Mouse (Mus musculus) liver, embryonic 14.5 days (tissue): Measurements from ENCODE around the gene Tmeff1. TPM values are rescaled to one million over a fixed set of nuclear protein-coding genes. Genes with fewer than 3 reads are reported as not detected.

ENCODE experiments used
- ATAC-seq: fragments of 200-750 bp; cut with Nextera tagmentation; 2 replicates; pipeline ENCODE4 v1.8.0; 2017; ENCODE audit warnings: moderate number of reproducible peaks, mild to moderate bottlenecking, moderate library complexity; ENCODE audit not compliant: insufficient read depth
- DNase-seq, 3 experiments: peaks; one replicate each; pipeline ENCODE4 v3.0.0-alpha.2; 2012 to 2013; ENCODE audit warnings: low read depth in 3 of 3, low spot score in 3 of 3
- H3K27ac ChIP-seq: fragments of 300-500 bp; sonication (generic); 2 replicates; pipeline ENCODE4 v1.5.1; 2014; ENCODE audit warnings: moderate library complexity, mild to moderate bottlenecking, control low read depth, inconsistent platforms
- H3K27me3 ChIP-seq: fragments of 300-500 bp; sonication (generic); 2 replicates; pipeline ENCODE4 v1.6.1; 2014; ENCODE audit warnings: mild to moderate bottlenecking, low read length, moderate library complexity; ENCODE audit not compliant: control insufficient read depth, insufficient read depth
- H3K36me3 ChIP-seq: fragments of 300-500 bp; sonication (generic); replicated peaks from 2 replicates; pipeline ENCODE4 v1.6.1; 2014; ENCODE audit warnings: low read depth; ENCODE audit not compliant: control insufficient read depth, insufficient read depth
- H3K4me1 ChIP-seq, 2 experiments: fragments of 200-500 bp in 1 of 2; fragments of 300-500 bp in 1 of 2; sonication (generic) in 1 of 2; replicated peaks; 2 replicates each; pipeline ENCODE4 v1.6.1; 2012 to 2014; ENCODE audit warnings: antibody characterized with exemption in 1 of 2, inconsistent platforms in 1 of 2, low read length in 1 of 2; ENCODE audit not compliant: control insufficient read depth in 2 of 2, insufficient read depth in 2 of 2
- H3K4me2 ChIP-seq: fragments of 300-500 bp; sonication (generic); 2 replicates; pipeline ENCODE4 v1.6.1; 2014; ENCODE audit warnings: low read depth, mild to moderate bottlenecking, control low read depth, moderate library complexity
- H3K4me3 ChIP-seq, 2 experiments: fragments of 200-500 bp in 1 of 2; fragments of 300-500 bp in 1 of 2; sonication (generic) in 1 of 2; 2 replicates each; pipeline ENCODE4 v1.5.1; 2012 to 2014; ENCODE audit warnings: low read depth in 2 of 2, low read length in 2 of 2, mild to moderate bottlenecking in 2 of 2, control low read depth in 1 of 2, inconsistent platforms in 1 of 2, moderate library complexity in 1 of 2; ENCODE audit not compliant: insufficient read depth in 1 of 2
- H3K9ac ChIP-seq: fragments of 300-500 bp; sonication (generic); replicated peaks from 2 replicates; pipeline ENCODE4 v1.6.1; 2014; ENCODE audit warnings: mild to moderate bottlenecking, control low read depth, moderate library complexity
- H3K9me3 ChIP-seq: fragments of 300-500 bp; sonication (generic); 2 replicates; pipeline ENCODE4 v1.6.1; 2016; ENCODE audit warnings: low read length, mixed read lengths; ENCODE audit not compliant: control insufficient read depth
- CTCF ChIP-seq: IDR thresholded peaks from 2 replicates; pipeline ENCODE4 v1.5.1; 2016; ENCODE audit warnings: antibody characterized with exemption, low read depth, control low read depth
- EP300 ChIP-seq: IDR thresholded peaks from 2 replicates; pipeline ENCODE4 v1.6.1; 2016; ENCODE audit warnings: antibody characterized with exemption, low read depth
- WGBS: fragments of 180-500 bp; shearing (Covaris S2); extraction: QIAGEN DNeasy Blood & Tissue Kit; methylation state at CpG from one replicate; pipeline ENCODE4 v1.1.7; 2014; ENCODE audit not compliant: insufficient replicate concordance; 5-methylcytosine and 5-hydroxymethylcytosine counted together
- polyA plus RNA-seq, 2 experiments: library from polyadenylated mRNA; depleted of rRNA in 1 of 2; stranded (reverse) in 1 of 2; unstranded in 1 of 2; fragments of >200 nt; fragmentation: Nextera tagmentation in 1 of 2; extraction: Ambion mirVana in 1 of 2; gene quantifications; 2 replicates each; pipeline versions ENCODE4 v1.2.1 to v1.2.3; 2012 to 2014

The Tmeff1 gene
- polyA plus RNA-seq, 2 experiments, result 1.4 to 1.5 TPM

DNA sequence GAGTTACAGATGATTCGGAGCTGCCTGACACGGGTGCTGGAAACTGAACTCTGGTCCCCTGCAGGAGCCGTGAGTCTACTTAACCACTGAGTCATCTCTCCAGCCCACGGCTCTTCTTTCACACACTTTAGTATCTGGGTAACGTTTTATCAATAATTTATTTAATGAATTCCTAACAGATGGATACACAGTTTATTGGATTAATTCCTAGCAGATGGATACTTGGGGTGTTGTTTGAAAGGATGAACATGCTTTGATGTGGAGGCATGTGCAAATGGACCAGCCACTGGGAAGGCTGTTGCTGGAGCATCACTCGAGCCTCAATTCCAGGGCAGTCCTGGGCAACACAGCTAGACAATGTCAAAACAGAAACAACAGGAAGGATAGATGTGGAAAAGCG lies 11.1 kb downstream of the Tmeff1 start:
- H3K27ac ChIP-seq, result no peak overlapping the region
- ATAC-seq (no peak), DNase-seq (no peak)
- H3K4me1 ChIP-seq, result no peaks in the 10 kb centered on the region
- 71% methylated on average over 7 of the region's 7 CpGs for WGBS
- H3K9me3 ChIP-seq, result no peaks in the 10 kb centered on the region
- no peak overlapping the region for H3K4me3 ChIP-seq
- no peaks in the 10 kb centered on the region for H3K27me3 ChIP-seq
- TF ChIP-seq CTCF, result no peak
- TF ChIP-seq EP300, result no peak
- H3K9ac ChIP-seq, result no peak overlapping the region
- no peaks in the 10 kb centered on the region for H3K36me3 ChIP-seq
- no peak overlapping the region for H3K4me2 ChIP-seq

DNA sequence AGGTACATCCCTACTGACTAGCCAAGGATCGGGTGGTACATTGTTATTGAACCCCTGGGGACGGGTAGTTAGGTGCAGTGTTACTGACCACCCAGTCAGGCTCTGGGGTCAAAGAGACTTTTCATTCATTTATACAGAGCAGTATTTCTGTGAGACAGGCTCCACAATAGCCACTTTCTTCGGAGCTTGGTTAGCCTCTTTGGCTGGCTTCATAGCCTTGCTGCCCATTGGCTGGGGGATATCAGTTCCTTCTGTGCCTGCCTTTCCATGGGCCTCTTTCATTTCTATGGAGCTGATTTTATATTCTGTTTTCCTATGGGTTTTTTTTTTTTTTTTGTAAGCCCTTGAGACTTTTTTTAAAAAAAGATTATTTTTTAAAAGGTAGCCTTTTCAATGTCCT lies 20.7 kb downstream of the Tmeff1 start:
- ATAC-seq (no peak), DNase-seq (no peak)
- Histone ChIP-seq H3K4me1 (no peaks in the 10 kb centered on the region), H3K9ac (no peak overlapping the region), H3K9me3 (no peaks in the 10 kb centered on the region), H3K27me3 (no peaks in the 10 kb centered on the region), H3K36me3 (no peaks in the 10 kb centered on the region), H3K4me2 (no peak overlapping the region), H3K4me3 (no peak overlapping the region), H3K27ac (no peak overlapping the region)
- 61% methylated on average over 3 of the region's 3 CpGs for WGBS
- TF ChIP-seq CTCF, result no peak
- TF ChIP-seq EP300, result no peak

DNA sequence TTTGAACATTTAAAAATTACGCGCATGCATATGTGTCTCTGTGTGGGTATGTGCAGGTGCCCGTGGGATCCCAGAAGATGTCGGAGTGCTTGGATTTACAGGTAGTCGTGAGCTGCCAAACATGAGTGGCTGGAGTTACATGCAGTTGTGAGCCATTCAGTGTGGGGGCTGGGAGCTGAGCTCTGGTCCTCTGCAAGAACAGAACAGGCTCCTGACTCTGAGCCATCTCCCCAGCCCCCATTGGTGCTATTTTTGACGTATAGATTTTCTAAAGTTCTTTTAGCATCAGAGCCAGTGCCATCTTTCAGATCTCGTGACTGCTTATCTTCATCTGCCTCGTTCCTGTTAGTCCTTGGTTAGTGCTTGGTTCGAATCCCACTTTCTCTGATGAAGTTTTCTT lies 24.5 kb downstream of the Tmeff1 start:
- ATAC-seq (no peak), DNase-seq (no peak)
- TF ChIP-seq CTCF, result no peak
- TF ChIP-seq EP300, result no peak
- H3K4me2 ChIP-seq, result no peak overlapping the region
- H3K4me1 ChIP-seq, result no peaks in the 10 kb centered on the region
- H3K36me3 ChIP-seq, result no peaks in the 10 kb centered on the region
- H3K27ac ChIP-seq, result no peak overlapping the region
- no peaks in the 10 kb centered on the region for H3K27me3 ChIP-seq
- no peaks in the 10 kb centered on the region for H3K9me3 ChIP-seq
- WGBS, result 77% methylated on average over 9 of the region's 9 CpGs
- no peak overlapping the region for H3K4me3 ChIP-seq
- no peak overlapping the region for H3K9ac ChIP-seq

DNA sequence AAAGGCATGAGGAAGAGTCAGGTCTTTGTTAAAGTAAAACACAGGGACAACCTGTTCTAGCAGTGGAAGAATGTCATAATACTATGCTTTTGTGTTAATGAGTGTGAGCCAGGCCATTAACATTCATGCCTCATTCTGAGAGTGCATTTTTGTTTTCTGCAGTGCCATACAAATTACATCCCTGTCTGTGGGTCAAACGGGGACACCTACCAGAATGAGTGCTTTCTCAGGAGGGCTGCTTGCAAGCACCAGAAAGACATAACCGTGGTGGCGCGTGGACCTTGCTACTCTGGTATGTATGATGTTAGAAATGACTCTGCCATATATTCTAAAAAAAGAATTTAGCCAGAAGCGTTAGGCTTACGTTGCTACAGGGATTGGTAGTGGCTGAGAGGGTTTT lies 25.3 kb downstream of the Tmeff1 start:
- TF ChIP-seq EP300 (no peak), CTCF (no peak)
- no peak overlapping the region for H3K9ac ChIP-seq
- WGBS, result 82% methylated on average over 6 of the region's 6 CpGs
- ATAC-seq (no peak), DNase-seq (no peak)
- no peak overlapping the region for H3K27ac ChIP-seq
- H3K27me3 ChIP-seq, result no peaks in the 10 kb centered on the region
- no peak overlapping the region for H3K4me2 ChIP-seq
- H3K36me3 ChIP-seq, result no peaks in the 10 kb centered on the region
- H3K9me3 ChIP-seq, result no peaks in the 10 kb centered on the region
- no peaks in the 10 kb centered on the region for H3K4me1 ChIP-seq
- H3K4me3 ChIP-seq, result no peak overlapping the region

DNA sequence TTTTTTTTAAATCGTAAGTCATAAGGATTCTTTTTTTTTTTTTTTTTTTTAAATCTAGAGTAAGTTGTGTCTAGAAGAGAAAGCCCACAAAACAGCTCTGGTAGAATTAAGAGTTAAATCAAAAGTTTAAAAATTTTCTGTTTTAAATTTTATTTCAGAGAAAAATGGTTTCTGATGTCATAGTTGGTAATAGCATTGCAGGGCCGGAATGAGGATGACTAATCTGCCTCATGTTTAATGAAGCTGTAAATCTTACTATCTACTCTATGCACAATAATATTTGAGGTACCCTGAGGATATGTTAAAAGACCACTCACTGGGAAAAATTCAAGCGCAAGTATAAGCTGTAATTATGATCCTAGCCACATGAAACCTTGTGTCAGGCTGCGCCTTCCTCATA lies 30.5 kb downstream of the Tmeff1 start:
- DNase-seq (no peak), ATAC-seq (no peak)
- H3K9ac ChIP-seq, result no peak overlapping the region
- H3K27me3 ChIP-seq, result no peaks in the 10 kb centered on the region
- no peak overlapping the region for H3K27ac ChIP-seq
- no peaks in the 10 kb centered on the region for H3K4me1 ChIP-seq
- 79% methylated on average over 4 of the region's 4 CpGs for WGBS
- no peaks in the 10 kb centered on the region for H3K9me3 ChIP-seq
- H3K4me2 ChIP-seq, result no peak overlapping the region
- TF ChIP-seq CTCF (no peak), EP300 (no peak)
- no peak overlapping the region for H3K4me3 ChIP-seq
- no peaks in the 10 kb centered on the region for H3K36me3 ChIP-seq
